Mouse (Mus musculus) layer of hippocampus, postnatal 14 days (tissue): ENCODE data around the gene Ssxb9. TPM values are rescaled to one million over a fixed set of nuclear protein-coding genes. Genes with fewer than 3 reads are reported as not detected.
"Not testable (repeated sequence)": the region's sequence is repeated elsewhere in the genome, so short reads cannot be mapped to it uniquely, and the experiment has no call there.

ENCODE experiments used
- DNase-seq, 2 experiments: peaks; one replicate each; pipeline ENCODE4 v3.0.0; 2021 to 2022; ENCODE audit warnings: low spot score in 2 of 2, mixed read lengths in 1 of 2
- long read RNA-seq, 2 experiments: library from polyadenylated mRNA; stranded (forward); transcript quantifications; one replicate each; pipeline ENCODE4 v2.0.0; 2021
- total RNA-seq, 2 experiments: library from RNA; stranded (reverse); gene quantifications; 2 replicates each; pipeline ENCODE4 v1.2.3; 2021

Gene Ssxb9
- total RNA-seq: not detected
- long read RNA-seq, experiment 1: 0 reads
- long read RNA-seq, experiment 2: 0 reads

DNA sequence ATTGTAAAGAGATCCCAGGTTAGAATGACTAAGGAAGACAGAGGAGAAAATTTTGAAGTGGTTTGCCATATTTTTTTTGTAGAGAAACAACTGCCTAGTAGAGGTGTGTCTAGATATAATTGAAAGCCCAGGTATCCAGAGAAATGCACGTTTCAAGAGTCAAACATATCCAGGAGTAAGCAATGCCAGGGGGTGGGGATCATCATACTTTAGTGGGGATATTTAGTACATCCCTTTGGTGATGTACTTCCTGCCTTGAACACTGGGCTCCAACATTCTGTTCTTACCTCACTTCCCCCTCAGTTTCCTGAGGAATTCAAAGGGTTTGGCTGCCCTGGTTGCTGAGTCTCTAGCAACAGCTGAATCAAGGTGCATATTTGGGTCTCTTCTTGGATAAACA, at the start of gene Ssxb9:
TSS of gene Ssxb9 (plus strand) at position 301 of the 400 bp plus-strand sequence.
- DNase-seq: not testable (repeated sequence)

DNA sequence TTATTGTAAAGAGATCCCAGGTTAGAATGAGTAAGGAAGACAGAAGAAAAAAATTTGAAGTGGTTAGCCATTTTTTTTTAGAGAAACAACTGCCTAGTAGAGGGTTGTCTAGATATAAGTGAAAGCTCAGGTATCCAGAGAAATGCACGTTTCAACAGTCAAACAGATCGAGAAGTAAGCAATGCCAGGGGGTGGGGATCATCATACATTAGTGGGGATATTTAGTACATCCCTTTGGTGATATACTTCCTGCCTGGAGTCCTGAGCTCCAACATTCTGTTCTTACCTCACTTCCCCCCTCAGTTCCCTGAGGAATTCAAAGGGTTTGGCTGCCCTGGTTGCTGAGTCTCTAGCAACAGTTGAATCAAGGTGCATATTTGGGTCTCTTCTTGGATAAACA, 39.7 kb upstream of the Ssxb9 start, which contains the start of gene Ssxb10:
TSS of gene Ssxb10 (plus strand) at position 301 of the 400 bp plus-strand sequence.
- DNase-seq: no peak

DNA sequence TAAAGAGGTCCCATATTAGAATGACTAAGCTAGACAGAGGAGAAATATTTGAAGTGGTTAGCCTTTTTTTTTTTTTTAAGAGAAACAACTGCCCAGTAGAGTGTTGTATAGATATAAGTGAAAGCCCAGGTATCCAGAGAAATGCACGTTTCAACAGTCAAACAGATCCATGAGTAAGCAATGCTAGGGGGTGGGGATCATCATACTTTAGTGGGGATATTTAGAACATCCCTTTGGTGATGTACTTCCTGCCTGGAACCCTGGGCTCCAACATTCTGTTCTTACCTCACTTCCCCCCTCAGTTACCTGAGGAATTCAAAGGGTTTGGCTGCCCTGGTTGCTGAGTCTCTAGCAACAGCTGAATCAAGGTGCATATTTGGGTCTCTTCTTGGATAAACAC, 46.2 kb downstream of the Ssxb9 start, which contains the start of gene Ssxb1:
TSS of gene Ssxb1 (plus strand) at position 301 of the 400 bp plus-strand sequence.
- DNase-seq: not testable (repeated sequence)

Other genes with a start within 250 kb of the Ssxb9 start
- gene Wdr13, start 234.1 kb upstream of the Ssxb9 start, total RNA-seq: 100 to 1,000 TPM; 214 to 218 TPM
- 100 to 1,000 TPM; 193 to 258 TPM for gene Rbm3, start 221.1 kb upstream of the Ssxb9 start, total RNA-seq
- 10 to 100 TPM; 12.7 to 15.8 TPM for gene Tbc1d25, start 190.8 kb upstream of the Ssxb9 start, total RNA-seq
- 10 to 100 TPM; 30.5 to 42.9 TPM for gene Ebp, start 173.5 kb upstream of the Ssxb9 start, total RNA-seq
- gene Porcn, start 160.5 kb upstream of the Ssxb9 start, total RNA-seq: 10 to 100 TPM; 87.1 to 91.3 TPM
- gene Ftsj1, start 114.6 kb upstream of the Ssxb9 start, total RNA-seq: 10 to 100 TPM; 23.5 to 25.3 TPM
- 10 to 100 TPM; 10.1 to 11.0 TPM for gene Slc38a5, start 95.8 kb upstream of the Ssxb9 start, total RNA-seq
- gene Ssxb10, start 39.6 kb upstream of the Ssxb9 start, total RNA-seq: not detected
- gene Ssxb1, start 46.3 kb downstream of the Ssxb9 start, total RNA-seq: not detected
- gene Ssxb2, start 94.7 kb downstream of the Ssxb9 start, total RNA-seq: not detected
- not detected for gene Gm14459, start 158.0 kb downstream of the Ssxb9 start, total RNA-seq
- not detected for gene Ssxb6, start 181.3 kb downstream of the Ssxb9 start, total RNA-seq
- not detected for gene Ssxb3, start 224.8 kb downstream of the Ssxb9 start, total RNA-seq